Mouse (Mus musculus) kidney, adult 8-10 months (tissue): ENCODE data around the gene Olfr698.
"Not testable (repeated sequence)": the region's sequence is repeated elsewhere in the genome, so short reads cannot be mapped to it uniquely, and the experiment has no call there.

Source experiments
- DNase-seq, 2 experiments: peaks; one replicate each; pipeline ENCODE4 v3.0.0; 2022

Gene Olfr698

DNA sequence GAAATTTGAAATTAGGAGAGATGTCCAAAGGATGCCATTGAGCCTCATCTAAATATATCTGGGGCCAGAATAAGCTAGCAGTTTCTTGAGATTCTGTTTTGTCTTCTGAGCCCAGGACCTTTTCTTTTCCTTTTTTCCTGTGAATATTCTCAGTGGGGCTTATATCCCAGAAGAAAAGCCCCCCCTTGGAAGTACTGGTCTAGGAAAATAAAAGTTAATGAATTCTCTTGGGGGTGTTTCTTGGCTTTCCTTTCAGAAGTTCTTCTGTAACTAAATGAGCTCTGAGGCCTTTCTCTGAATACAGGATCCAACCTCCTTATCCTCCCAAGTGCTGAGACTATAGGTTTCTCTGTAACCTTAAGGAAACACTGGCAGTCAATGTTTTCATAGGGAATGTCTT, at the start of gene Olfr698:
Gene Olfr698 (minus strand): TSS at position 101 of the 400 bp plus-strand sequence.
- DNase-seq = no peak

DNA sequence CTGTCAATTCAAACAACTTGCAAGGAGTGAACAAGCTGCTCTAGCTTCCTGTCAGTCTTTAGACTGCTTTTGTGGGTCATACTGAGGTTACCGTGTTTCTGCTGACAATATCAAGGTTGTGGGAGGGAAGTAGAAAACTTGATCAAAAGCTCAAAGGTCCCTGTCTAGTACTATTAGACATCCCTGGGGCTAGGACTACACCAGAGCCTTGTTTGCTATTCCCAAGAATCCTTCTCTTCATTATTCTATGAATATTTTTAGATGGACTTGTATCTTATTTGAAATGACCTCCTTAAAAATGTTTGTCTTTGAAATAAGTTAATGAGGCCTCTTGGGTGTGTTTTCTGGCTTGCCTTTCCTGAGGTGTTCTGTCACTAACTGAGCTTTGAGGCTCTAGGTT, 37.9 kb upstream of the Olfr698 start, which contains the start of gene Olfr699:
Gene Olfr699 (minus strand): TSS at position 101 of the 400 bp plus-strand sequence.
- no peak for DNase-seq

- DNase-seq = no peak
These were observed 33.1 kb upstream of the Olfr698 start for GRCm38 (mm10) chr7:106788330-106788729.

DNA sequence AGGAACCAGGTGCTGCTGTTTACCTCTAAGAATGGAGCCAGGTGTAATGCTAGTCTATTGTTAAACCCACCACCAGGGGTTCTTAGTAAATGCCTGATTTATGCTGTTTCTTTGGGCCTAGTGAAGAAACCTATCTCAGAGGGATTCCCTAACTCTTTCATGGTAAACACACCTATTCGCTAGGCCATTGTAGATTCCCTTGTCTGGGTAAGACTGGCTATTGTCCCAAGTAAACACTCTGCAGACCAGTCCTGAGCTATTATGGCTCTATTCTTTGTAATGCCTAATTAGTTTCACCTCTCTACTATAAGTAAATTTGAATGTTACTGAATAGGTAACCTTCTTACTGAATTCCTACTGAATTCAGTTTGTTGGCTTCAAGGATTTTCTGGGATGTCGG, 5.8 kb upstream of the Olfr698 start:
- not testable (repeated sequence) for DNase-seq

DNA sequence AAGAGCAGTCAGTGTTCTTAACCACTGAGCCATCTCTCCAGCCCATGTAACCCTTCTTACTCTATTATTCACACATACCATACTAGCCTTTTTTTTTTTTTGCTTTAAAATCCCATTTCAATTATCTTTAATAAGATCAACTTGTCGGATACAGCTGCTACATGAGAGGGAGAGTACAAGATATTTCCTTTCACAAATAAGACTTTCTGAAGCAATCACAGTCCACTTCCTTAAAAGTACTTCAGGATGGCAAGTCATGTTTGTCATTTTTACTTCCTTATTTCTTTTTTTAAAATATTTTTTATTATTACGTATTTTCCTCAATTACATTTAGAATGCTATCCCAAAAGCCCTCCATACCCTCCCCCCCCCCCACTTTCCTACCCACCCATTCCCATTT, 3.6 kb upstream of the Olfr698 start:
- DNase-seq = no peak

- no peak for DNase-seq
These were observed 9.4 kb downstream of the Olfr698 start for GRCm38 (mm10) chr7:106745811-106746210.

DNA sequence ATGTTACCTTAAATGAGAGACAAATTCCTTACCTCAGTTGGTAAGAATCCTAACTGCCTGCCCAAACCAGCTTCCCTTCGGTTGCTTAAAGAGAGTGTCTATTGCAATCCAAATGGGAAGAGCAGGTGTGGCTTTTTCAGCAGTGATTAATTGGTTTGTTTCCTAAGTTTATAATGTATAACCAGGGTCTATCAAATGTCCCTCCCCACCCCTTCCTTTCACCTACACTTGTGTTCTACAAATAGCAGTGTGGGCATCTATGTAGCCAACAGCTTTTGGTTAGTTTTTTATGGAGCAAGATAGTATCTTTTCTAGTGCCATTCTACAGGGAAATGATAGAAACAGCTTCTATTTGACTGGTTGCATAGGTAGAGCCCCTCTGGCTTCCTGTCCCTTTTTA, 12.9 kb downstream of the Olfr698 start, which contains the start of gene Olfr697:
Gene Olfr697 (minus strand): TSS at position 101 of the 400 bp plus-strand sequence.
- DNase-seq = no peak

DNA sequence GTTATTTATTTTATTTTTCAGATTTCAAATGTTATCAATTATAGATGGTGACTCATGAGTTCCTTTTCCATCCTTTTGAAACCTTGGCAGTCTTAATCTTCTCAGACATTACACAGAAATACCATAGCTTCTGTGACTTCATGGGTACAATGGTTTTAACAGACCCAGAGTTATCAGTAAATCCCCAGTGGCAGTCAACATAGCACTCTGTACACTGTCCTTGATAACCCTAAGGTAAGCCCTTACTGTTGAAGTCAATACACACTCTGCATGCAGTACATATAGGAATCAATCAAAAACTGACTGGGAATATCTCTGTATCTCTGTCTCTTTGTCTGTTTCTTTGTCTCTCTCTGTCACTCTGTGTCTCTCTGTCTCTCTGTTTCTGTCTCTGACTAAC, 18.2 kb downstream of the Olfr698 start:
- DNase-seq = no peak

DNA sequence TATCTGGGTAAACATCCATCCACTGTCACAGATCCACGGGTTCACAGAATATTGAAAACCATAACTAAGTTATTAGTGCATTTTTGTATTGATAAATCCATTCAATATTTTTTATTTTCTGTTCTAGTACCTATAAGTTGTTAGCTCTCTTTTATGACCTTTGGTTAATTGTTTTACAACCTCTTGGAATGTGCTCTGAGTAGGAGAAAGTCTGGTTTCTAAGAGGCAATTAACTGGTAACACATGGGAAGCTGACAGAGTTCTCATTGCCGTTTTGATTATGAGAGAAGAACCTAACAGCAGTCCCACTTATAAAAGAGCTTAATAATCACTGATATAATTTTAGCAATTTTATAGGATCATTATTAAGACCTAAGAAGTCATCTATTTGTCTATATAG, 21.5 kb downstream of the Olfr698 start:
- no peak for DNase-seq

- DNase-seq = not testable (repeated sequence)
These were observed 29.5 kb downstream of the Olfr698 start for GRCm38 (mm10) chr7:106725654-106726053.

DNA sequence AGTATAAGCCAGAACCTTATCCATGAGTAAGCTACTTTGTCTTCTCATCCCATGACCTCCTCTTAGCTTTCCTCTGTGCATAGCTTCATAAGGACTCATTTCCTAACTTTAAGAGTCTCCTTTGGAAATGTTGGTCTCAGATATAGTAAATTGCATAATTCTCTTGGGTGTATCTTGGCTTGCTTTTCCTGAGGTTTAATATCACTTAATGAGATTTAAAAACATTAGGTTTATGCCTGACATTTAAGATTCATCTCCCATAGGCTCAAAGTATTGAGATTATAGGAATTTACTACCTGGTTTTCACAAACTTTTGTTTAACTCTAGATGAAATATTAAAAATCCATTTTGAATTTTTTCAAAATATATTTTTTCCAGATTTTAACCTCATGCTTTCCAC, 38.9 kb downstream of the Olfr698 start, which contains the start of gene Olfr695:
Gene Olfr695 (minus strand): TSS at position 101 of the 400 bp plus-strand sequence.
- DNase-seq = no peak

- DNase-seq = no peak
These were observed 43.7 kb downstream of the Olfr698 start for GRCm38 (mm10) chr7:106711463-106711862.

- DNase-seq = not testable (repeated sequence)
These were observed 47.5 kb downstream of the Olfr698 start for GRCm38 (mm10) chr7:106707705-106708104.
